Mouse (Mus musculus): ENCODE results near the gene Pard6b.
"Not testable (repeated sequence)": the region's sequence is repeated elsewhere in the genome, so short reads cannot be mapped to it uniquely, and the experiment has no call there.

Pard6b gene

DNA sequence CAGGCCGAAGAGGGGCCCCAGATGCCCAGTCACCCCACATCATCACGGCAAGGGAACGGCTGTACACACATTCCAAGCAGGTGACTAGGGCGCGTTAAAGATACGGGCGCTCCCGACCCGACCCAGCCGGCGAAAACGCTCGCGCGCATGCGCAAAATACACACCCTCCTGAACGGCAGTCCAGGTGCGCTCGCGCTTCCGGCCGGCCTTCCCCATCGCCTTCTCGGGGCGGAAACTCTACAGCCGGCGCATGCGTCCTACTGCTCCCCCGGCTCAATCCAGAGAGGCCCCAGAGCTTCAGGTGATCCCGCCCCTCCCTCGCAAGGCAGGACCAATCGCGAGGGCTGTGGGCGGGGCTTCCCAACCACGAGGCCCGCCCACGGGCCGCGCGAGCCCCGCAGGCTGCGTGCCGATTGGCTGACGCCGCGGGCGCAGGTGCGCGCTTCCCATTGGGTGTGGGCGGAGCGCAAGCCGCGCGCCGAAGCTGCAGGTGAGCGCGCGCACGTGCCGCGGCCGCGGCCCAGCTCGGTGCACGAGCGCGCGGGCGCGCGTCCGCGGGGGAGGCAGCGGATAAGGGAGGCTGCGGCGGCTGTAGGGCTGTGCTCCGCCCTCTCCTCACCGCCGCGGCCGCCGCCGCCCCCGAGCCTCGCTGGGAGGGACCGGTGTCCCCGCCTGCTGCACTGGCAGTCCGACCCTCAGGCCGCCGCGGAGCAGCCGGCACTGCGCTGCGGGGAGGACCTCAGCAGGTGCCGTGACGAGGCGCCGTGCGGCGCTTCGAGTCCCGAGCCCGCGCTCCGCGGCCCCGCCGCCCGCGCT is at the start of gene Pard6b:
Pard6b (plus strand) TSS at position 574 of the 816 bp plus-strand sequence.
- peak; percentile 97 for DNase-seq

DNA sequence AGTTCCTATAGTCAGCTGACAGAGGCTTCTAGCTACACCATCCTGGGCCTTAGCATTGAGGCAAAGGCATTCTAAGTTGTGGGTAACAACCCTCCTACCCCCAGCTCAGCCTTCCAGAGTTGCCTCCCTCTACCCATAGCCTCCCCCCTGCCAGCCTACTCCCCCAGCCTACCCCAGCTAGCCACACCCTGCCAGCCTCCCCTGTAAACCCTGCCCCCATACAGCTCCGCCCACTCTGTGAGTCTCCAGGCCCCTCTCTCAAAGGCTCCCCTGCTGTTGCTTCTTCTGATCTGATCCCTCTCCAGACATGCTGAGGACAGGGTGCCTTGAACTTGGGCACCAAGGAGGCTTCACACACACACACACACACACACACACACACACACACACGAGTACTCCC is 49.0 kb upstream of the Pard6b start:
- no peak for DNase-seq

DNA sequence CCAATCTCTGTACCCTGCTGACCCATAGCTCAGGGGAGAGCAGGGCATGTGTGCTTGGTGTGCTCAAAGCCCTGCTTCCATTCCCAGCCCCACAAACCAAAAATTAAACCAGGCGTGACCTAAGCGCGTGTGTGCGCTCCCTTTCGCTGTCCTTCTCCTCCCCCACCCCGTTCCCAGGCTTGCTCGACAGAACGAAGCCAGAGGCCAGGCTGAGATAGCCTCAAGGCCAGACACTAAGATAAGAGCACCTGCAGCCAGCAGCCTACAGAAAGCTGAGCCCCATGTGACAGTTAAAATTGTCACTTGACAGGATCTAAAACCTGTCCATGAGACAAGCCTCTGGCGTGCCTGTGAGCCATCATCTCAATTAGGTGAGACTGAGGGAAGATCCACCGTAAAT is 46.9 kb upstream of the Pard6b start:
- DNase-seq = no peak

DNA sequence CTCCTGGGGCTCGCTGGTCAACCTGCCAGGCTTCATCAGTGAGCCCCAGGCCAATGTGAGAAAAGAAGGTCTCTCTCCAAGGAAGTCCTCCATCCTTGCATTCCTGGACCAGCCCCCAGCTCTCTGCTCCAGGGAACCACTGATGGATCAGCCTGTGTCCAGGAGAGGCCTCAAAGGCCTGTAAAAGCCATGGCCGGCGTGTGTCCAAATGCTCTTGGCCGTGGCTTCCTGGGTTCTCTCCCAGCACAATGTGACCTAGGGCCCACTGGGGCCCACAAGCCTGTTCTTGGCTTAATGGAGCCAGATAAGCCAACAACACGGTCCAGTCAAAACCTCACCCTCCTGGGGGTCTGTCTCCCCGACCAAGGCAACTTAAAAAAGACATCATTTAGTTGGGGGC is 44.9 kb upstream of the Pard6b start:
- DNase-seq = no peak

DNA sequence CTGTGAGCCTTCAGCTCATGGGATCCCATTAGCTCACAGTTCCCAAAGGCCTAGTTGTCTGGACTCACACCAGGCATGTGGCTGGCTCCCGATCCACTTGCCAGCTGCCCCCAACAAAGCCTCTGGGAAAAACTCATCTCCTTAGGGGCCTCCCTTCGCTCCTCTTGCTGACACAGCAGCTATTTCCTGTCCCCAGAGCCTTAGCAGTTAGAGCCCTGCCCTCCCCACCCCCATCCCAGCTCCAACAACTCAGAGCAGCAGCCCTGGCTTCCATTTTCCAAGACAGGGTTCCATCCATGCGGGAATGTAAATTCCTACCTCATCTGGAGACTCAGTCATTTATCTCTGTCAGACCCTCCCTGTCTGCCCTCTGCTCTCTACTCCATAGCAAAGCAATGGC is 43.7 kb upstream of the Pard6b start:
- DNase-seq = no peak

DNA sequence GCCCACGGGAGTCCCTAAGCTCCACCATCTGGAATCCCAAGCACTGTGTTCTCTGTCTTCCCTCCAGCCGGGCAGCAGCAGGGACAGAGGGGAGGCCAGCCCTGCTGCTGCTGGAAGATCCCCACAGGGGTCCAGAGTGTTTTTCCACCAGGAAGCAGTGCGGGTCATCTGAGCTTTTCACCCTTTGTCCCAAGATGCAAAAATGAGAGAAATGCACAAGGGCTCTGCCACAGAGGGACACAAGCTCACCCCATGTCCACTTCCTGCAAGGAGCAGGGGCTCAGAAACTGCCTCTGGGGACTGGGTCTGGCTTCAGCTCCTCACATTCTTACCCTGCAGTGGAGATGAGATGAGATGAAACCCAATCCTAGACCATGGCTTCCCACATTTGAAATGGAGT is 40.1 kb upstream of the Pard6b start:
- no peak for DNase-seq

DNA sequence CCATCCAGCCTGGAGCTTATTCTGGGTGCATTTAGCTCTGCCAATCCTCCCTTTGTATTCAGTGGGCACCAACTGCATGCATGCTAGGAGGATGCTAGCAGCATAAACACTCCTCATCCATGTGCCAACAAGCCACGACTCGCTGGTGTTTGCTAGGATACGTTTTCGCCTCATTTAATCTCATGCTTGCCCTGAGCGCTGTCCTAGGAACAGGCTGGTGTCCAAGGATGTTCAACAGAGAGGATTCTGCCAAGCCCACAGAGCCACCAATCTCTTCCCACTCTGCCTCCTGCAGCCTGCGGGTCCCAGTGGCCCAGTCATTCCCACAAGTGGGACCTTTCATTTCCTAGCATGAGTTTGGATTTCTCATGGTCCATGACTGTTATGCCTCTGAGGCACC is 38.8 kb upstream of the Pard6b start:
- peak; percentile 37 for DNase-seq

DNA sequence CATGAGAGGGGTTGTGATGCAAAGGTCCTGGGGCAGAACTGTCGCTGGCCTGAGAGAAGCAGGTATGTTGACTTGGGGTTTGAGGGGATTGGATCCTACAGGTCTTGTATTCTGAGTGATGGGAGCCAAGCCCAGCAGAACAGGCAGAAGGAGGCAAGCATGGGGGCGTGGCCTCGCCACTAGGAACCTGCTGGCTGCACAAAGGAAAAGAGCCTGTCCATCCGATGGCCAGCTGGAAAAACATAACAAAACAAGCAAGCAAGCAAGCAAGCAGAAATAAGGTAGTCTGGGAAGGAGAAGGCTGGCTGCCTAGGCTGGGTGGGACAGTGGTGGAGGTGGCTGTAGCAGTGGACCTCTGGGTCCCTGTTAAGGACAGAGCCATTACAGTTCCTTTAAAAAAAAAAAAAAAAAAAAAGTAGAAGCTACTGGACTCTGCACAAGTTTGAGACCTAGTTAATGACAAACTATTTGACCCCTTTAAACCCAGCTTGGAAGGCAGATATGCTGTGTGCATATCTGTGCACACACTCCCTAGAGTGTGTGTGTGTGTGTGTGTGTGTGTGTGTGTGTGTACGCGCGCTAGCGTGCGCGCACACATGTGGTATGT is 36.0 kb upstream of the Pard6b start:
- DNase-seq = no peak

DNA sequence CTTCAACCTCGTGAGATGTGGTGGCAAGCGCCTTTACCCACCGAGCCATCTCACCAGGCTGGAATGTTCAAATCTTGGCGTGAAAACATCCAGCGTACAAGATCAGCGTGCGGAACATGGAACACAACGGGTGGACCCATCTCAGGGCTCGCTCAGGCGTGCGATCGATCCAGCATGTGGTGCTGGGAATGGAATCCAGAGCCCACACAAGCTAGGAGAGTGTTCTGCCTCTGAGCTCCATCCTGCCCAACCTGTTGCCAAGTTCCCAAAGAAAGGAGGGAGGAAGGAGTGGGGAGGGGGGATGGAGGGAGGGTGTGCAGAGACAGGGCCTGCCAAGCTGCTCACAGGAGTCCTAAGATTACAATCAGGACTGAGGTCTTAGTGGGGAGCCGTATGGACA is 35.4 kb upstream of the Pard6b start:
- no peak for DNase-seq

DNA sequence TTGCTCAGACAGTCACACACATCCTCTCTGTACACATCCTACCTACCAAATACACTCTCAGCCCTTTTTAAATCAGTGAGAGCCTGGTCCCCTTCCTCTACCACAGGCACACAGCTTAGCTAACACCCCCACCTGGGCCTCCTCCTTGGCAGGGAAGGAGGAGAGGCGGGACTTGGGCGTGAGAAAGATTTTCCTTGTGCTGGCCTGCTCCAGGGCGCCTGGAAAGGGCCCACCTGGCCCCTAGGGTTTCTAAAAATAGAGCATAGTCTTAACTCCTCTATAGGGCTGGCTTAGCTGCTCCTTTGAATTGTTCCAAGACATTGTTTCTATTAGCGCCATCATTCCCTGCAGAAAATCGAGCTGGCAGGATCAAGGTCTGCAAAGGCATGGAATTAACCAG is 35.0 kb upstream of the Pard6b start:
- no peak for DNase-seq

DNA sequence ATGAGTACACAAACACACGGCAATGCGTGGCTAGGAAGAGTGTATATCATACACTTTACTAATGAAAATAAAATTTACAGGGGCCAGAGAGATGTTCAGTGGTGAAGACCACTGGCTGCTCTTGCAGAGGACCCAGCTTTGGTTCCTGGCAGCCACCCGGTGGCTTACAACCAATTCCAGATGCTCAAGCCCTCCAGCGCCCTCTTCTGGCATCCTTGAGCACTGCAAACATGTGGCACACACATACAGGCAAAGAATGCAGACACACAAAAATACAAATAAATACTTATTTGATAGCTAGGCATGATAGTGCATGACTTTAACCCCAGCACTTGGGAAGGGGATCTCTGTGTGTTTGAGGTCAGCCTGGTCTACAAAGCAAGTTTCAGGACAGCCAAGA is 34.3 kb upstream of the Pard6b start:
- DNase-seq = no peak

DNA sequence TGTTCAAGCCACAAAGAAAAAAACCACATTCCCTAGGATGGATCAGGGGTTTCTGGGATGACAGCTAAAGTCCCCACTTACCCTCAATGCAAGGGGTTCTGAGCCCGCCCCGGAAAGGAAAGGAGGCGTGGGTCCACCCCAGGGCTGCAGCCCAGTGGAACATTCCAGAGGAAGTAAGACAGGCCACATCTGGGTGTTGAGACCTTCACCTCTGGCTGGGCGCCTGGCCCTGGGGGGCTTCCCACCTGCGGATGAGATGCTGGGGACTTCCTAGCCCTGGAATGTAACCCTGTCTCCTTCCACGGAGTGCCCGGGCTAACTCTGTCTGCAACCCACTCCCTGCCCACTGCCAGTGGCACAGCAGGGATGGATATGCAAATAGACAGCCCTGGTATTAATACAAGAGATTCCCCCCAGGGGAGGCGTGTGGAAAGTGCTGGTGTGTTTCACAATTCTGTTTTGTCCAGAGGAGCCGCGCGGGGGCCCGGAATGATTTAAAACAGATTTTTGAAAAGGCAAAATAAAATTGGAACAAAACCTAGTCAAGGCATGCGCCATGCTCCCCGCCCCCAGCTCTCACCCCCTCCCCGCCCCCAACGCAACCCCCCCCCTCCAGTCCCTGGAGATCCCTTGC is 31.7 kb upstream of the Pard6b start:
- DNase-seq = peak; percentile 49

DNA sequence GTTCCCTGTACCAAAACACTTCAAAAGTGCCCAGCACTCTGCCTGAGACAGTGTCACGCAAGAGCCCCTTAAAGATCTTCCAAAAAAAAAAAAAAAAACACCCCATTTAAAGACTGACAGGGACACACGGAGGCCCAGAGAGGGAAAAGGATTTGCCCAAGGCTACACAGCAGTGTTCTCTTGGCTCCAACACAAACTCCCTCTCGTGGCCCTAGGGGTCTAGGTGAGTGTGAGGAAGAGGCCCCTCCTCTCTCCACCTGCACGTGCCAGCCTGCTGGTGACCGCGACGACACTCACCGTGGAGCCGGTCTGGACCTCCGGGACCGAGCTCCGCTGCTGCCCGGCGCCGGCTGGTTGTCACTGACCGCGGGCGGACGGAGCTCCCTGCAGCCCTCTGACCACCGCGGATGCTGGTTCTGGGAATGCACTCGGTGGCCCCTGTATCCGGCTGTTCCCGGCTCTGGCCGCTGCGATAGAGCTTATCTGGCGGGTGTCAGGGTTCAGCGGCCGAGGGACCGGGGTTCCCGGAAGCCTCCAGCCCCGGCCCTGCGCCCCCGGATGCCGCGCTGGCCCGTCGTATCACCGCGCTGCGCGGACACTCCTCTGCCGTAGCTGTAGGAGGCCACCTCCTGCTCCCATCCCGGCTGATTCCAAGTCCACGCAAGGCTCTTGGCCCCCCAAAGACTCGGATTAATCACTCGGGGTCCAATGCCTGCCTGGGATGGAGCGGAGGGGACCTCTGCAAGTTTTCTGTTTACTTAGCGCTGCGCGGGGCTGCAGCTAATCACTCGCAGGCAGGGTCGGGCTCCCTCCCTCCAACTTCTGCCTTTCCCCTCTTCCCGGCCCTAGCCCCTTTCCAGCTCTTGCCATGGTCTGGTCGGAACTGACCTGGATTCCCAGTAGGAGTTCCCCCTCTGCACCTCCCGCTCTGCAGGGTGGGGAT is 30.5 kb upstream of the Pard6b start:
- DNase-seq = peak; percentile 46

DNA sequence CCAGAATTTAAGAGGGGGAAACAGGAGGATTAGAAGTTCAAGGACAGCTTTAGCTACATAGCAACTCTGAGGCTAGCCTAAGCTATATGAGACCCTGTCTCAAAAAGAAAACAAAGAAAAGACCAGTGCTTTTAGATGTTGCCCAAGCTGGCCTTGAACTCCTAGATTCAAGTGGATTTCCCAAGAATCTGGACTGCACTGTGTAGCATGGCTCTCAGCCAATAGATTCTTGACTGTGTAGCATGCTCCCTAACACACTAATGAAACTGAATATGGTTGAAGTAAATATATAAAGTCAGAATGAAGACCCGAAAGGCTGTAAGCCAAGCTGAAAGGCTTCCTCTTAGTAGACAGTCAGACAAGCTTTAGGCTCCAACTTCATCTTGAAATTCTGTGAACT is 28.6 kb upstream of the Pard6b start:
- no peak for DNase-seq

DNA sequence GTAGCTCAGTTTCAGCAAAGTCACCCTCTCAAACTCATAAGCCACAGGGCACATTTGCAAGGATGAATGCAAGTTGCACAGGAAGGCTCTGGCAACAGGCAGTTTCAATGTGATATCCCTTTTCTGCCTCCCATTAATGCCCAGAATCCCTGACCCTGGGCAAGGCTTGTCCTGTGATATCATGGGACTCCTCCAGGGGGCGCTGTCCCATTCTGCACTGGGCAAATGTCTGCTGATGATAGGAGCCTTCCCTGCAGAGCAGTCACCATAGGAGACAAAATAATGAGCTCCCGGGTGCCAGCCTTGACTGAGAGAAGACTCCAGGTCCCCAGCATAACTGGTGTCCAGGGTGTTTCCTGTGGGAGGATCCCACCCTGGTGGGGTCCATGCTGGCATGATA is 28.1 kb upstream of the Pard6b start:
- DNase-seq = peak; percentile 65

DNA sequence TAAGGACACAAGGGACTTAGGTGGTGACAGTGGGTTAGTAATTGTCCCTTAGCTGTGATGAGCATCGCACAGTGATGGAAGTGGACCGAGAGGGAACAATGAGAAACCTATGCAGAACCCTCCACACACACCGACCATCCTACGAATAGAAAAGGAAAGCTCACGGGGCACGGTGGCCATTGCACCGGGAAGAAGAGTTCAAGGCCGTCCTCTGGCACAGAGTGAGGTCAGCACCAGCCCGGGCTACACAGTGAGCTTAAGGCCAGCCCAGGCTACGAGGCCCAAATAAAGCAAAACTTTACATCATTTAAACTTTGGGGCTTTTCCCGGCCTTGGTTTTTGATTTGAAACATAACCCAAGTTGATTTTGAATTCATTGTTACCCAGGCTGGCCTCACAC is 26.7 kb upstream of the Pard6b start:
- no peak for DNase-seq

DNA sequence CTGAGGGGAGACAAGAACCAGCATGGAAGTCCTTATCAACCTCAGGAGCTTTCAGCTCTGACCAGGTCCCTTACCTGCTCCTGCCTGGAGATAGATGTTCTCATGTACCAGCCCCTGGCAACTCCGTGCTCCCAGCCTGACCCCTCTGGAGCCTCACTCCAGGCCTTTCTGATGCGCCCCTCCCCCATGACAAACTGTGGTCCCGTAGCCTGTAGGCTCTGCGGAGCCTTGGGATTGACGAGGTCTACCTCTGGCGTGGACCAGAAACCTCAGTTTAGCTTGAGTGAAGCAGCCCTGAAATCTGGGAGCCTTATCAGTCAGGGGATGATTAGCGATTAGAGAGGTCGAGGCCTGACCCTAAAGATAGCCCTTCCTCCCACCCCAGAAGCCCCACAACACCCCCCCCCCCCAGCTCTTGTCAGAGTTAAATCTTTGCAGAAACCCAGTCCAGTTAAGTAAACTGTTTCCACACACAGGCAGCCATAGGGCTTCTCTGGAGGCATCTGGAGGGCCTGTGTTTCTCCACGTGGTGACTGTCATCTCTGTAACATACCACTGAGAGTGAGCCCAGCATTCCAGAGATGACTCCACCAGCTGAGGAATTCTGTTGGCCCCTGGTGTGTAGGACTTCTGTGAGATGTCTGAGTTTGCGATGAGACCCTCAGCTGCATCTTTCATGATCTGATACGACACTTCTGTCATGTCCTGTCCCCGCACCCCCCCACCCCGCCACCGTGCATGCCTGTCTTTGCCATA is 24.7 kb upstream of the Pard6b start:
- DNase-seq = no peak

DNA sequence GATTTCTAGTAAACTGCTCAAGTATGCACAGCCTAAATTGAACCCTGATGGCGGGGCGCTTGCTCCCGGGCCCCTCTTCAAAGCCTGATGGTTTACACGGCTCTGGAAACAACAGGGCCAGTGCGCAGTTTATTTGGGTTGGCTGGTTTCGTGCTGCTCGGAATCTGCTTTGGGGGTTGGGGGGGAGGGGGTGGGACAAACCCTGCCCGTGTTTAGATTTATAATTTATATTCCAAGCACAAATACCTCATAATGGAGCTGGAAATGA is 24.2 kb upstream of the Pard6b start:
- no peak for DNase-seq

DNA sequence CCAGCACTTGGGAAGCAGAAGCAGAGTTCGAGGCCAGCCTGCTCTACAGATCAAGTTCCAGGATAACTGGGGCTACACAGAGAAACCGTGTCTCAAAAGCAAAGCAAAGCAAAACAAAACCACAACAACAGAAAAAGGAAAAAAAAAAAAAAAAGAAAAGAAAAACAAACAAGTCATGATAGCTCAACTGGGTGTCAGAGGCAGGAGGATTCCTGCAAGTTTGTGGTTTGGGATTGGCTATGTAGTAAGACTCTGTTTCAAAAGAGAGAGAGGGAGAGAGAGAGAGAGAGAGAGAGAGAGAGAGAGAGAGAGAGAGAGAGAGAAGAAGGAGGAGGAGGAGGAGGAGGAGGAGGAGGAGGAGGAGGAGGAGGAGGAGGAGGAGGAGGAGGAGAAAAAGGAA is 22.9 kb upstream of the Pard6b start:
- not testable (repeated sequence) for DNase-seq

DNA sequence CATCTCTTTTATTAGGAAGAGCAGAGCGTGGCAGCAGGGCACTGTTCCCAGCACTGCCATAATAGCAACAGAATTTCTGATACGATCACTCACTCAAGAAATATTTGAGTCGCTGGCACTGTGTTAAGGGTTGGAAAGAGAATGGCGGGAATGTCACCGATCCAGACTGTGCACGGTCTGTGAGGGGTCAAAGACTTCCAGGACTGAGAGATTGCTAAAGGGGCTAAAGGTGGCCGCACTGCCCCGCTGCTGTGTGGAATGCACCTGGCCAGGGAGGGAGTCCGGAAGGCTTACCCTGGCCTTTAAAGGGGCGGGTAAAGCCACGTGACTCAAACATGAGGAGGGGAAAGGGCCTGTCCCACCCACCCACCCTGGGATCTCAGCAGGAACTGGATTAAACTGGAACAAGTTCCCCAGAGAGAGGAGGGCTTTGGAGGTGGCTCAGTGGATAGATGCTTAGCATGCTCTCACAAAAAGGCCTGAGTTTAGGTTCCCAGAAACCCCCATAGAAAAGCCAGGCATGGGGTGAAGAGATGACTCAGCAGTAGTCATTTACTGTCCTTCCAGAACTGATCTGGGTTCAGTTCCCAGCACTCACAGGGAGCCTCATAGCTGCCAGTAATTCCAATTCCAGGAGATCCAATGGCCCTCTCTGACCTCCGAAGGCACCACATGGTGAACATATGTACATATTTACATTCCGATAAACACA is 22.2 kb upstream of the Pard6b start:
- DNase-seq = no peak

DNA sequence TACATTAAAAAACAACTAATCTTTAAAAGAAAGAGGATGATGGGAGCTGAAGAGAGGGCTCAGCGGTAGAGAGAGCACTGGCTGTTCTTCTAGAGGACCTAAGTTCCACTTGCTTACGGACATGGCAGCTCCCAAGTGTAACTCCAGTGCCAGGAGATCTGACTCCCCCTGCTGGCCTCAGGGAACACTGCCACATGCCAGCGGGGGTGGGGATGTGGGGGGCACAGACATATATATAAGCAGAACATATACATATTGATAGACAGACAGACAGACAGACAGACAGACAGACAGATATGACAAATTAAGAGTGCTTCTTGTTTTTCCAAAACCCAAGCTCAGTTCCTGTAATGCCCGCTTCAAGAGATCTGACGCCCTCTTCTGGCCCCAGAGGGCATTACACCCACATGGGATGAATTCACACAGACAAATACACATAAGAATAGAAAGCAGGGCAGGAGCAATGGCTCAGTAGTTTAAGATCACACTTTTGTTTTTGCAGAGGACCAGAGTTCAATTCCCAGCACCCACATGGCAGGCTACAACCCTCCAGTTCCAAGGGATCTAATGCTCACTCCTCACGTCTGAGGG is 21.5 kb upstream of the Pard6b start:
- no peak for DNase-seq

DNA sequence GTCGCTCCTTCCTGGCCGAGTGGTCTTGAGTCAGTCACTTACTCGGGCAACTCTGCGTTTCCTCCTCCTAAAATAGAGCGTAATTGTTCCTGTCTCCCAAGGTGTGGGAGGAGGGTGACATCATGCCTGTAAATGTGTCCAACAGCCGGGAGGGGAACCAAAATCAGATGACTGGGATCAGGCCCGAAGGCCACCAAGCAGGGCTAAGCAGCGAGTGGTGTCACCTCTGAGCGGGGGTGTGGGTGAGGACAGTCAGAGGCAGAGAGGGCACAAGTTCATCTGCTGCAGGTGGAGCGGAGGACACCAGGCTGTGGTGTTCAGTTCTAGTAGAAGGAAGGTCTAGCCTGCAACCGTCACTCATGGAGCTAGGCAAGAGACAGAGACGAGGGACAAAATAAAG is 17.1 kb upstream of the Pard6b start:
- DNase-seq = no peak
